Mouse (Mus musculus): ENCODE results near the gene Dhx35. TPM values are rescaled to one million over a fixed set of nuclear protein-coding genes. Genes with fewer than 3 reads are reported as not detected.

The Dhx35 gene
- 15.6 and 18.9 TPM in 2 replicates for polyA plus RNA-seq (2012; rRNA removed)

DNA sequence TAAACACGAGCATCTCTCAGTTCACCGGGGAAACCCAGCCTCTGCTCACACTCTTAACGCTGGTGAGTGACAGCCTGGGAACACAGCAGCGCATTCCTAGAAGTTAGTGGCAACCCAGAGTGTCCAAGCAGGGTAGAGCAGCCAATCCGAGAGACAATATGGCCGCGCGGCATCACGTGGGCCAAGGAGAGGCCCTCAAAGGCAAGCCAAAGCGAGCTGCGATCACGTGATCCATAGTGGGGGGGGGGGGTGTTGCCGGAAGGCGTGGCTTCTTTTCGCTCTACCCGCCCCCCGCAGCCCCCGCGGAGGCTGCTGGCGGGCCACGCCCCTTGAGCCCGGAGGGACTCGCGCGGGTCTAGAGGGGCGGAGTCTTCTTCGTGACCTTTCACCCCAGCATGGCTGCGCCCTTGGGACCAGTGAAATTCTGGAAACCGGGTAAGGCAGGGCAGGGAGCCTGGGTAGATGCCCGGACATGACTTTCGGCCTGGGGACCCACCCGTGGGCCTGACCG lies at the start of gene Dhx35:
Gene Dhx35 (plus strand): TSS at position 314 of the 511 bp plus-strand sequence.
- WGBS = under 1% methylated on average over 33 of the region's 33 CpGs
- peak; percentile 95 for DNase-seq (ENCODE audit: low read depth, low spot score)

DNA sequence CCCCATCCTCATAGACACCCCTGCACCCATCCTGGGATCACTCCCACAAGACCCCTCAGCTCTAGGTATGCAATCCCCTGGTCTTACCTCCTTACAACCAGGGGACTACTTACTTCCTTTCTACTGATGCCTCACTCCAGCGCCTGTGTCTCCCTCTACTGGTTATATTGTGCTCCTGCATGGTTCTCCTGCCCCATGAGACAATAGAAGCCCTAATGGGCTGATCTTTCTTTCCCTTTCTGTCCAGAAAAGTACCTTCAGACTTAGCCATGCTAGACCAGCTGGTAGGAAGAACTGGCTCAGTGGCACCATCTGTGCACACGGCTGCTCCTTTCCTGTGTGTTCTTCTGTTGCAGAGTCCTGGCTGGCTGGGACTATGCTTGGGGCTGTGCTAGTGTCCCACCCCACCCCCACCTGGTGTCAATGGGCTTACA lies 49.5 kb upstream of the Dhx35 start:
- no peak for DNase-seq (ENCODE audit: low read depth, low spot score)
- 14% methylated on average over 2 of the region's 2 CpGs for WGBS

DNA sequence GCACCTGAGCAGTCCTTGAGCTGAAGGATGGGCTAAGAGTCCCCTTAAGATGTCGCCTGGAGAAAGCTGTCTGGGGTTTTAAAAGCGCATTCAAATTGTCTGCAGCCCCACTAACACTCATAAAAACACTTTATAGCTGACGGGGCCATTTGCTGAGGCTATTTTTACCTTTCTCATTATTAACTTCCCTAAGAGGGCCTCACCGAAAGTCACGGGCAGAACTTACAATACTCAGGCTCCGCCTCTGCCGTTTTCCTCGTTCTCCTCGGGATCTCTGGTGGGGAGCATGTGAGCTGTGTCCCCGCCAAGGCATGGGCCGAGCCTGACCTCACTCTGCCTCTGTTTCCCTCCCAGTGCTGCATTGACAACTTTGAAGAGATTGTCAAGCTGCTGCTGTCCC lies 48.4 kb upstream of the Dhx35 start:
- WGBS = 32% methylated on average over 11 of the region's 11 CpGs

DNA sequence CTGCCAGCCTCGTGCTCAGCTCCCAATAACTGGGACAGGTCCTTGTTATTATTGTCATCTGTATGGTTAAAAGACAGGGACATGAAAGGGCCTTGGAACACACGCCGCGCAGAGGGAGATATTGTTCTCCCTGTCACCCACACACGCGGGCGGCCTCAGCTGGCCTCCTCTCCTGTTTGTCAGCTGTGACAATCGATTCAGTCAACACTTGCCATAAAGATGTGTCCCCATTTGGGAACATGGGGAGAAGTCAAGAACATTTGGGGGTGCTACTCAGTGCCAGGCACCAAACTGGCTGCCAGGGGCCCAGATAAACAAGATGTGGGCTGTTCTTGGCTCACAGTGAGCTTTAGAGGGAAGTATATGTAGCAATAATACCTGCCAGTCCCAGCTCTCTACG lies 45.2 kb upstream of the Dhx35 start:
- 90% methylated on average over 9 of the region's 9 CpGs for WGBS
- no peak for DNase-seq (ENCODE audit: low read depth, low spot score)

More for the DNA sequence above, 48.4 kb upstream of the Dhx35 start:
- DNase-seq (ENCODE audit: low read depth, low spot score) = no peak

DNA sequence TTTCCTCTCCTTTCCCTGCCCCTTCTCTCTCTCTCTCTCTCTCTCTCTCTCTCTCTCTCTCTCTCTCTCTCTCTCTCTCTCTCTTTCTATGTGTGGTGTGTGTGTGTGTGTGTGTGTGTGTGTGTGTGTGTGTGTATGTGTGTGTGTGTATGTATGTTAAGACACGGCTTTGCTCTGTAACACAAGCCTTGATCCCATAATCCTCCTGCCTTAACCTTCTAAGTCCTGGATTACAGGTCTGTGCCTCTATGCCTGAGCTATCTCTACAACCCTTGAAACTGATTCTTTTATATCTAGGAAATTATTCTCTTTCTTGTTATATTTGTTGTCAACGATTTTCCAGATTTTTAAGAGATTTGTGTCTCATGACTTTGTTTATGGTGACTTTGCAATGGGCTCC lies 34.4 kb upstream of the Dhx35 start:
- WGBS = 71% methylated on average over 2 of the region's 2 CpGs
- DNase-seq (ENCODE audit: low read depth, low spot score) = no peak

DNA sequence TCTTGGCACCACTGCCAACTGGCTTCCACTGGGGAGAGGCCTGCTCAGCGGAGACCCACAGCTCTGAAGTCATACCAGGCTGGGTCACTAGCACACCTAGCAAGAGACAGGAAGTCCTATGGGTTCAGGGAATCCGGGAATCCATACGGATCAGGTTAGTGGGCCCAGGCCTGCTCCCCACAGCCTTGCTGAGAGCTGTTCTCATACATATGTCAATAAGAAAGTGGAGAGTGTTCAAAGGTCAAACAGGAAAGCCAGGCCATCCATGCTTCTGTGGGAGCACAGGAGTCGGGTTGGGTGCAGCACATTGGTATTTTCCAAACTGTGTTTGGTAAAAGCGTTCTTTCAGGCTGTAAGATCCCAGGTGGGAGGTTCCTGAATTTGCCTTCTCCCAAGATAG lies 32.3 kb upstream of the Dhx35 start:
- DNase-seq (ENCODE audit: low read depth, low spot score) = no peak
- 42% methylated on average over 5 of the region's 5 CpGs for WGBS

DNA sequence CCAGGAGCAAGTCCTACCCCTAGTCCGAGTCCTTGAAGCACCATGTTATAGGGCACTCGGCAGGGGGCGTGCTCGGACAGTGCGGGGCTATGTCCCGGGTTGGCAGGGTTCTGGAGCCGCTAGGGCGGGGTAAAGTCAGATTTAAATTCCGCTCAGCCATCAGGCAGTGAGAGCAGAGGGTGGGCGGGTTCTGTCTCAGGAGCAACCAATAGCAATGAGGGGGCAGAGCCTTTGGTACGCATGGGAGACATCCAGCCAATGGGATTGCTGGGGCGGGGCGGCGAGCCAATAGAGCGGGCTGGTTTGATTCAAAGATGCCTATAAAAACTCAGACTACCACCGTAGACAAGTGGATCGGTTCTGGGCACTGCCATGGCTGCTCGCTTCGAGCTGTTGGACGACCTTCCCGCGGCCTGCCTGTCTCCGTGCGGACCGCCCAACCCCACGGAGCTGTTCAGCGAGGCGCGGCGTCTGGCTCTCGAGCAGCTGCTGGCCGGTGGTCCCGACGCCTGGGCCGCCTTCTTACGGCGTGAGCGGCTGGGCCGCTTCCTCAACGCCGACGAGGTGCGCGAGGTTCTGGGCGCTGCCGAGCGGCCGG lies 26.8 kb upstream of the Dhx35 start, which contains the start of gene Fam83d:
Gene Fam83d (plus strand): TSS at position 352 of the 598 bp plus-strand sequence.
- peak; percentile 89 for DNase-seq (ENCODE audit: low read depth, low spot score)
- WGBS = under 1% methylated on average over 48 of the region's 48 CpGs

DNA sequence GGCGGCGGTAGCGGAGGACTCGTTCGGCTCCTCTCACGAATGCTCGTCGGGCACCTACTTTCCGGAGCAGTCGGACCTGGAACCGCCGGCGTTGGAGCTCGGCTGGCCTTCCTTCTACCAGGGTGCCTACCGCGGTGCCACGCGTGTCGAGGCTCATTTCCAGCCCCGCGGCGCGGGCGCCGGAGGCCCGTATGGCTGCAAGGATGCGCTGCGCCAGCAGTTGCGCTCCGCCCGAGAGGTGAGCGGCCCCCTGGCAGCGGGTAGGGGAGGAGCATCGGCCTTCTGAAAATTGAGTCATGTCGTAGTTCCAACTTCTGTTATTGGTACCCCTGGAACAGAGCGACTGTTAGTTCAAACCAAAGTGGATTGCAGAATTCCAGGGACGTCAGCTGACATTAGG lies 26.3 kb upstream of the Dhx35 start:
- DNase-seq (ENCODE audit: low read depth, low spot score) = no peak
- under 1% methylated on average over 37 of the region's 37 CpGs for WGBS

DNA sequence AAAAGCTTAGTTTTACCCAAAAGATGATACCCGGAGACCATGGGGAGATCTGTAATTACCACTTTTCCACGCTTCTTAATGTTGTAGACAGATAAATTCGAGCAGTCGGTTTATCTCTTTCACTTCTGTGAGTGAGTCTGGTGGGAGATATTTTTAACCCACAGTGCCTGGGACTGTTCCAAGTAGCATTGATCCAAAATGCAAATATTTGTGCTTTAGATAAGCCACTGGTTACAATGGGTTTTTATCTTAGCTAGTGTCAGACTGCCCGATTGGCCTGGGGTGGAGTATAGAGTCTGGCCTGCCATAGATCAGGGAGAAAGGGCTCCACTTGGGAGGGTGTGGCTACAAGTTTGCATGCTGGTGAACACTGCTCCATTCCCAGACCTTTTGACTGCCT lies 25.8 kb upstream of the Dhx35 start:
- no peak for DNase-seq (ENCODE audit: low read depth, low spot score)

DNA sequence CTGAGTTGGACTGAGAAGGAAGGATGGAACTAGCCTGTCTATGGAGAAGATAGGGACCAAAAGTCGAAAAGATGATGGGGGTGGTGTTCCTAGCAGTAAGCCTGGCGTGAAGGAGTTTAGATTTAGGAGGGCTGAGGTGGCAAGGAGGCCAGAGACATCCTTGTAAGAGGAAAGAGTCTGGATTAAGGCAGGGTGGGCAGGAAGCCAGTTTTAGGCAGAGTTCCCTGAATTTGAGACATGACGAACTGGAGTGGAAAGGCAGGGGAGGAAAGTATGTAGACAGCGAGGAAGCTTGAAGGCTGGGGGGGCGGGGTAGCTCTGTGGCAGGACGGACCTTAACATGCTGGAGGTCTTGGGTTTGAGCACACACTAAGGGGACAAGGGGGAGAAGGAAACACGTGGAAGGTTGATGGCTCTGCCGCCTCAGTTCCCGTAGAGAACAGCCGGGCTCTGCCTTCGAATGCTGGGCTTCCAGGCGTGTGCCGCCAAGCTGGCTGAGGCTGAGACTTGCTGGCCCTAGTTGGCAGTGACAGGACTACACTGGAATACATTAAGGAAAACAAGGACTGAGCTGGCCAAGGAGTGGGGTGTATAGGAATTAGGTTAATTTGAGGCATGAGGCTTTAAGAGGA lies 24.4 kb upstream of the Dhx35 start:
- no peak for DNase-seq (ENCODE audit: low read depth, low spot score)
- 36% methylated on average over 13 of the region's 13 CpGs for WGBS

More for the DNA sequence above, 25.8 kb upstream of the Dhx35 start:
- 1% methylated on average over 5 of the region's 5 CpGs for WGBS

DNA sequence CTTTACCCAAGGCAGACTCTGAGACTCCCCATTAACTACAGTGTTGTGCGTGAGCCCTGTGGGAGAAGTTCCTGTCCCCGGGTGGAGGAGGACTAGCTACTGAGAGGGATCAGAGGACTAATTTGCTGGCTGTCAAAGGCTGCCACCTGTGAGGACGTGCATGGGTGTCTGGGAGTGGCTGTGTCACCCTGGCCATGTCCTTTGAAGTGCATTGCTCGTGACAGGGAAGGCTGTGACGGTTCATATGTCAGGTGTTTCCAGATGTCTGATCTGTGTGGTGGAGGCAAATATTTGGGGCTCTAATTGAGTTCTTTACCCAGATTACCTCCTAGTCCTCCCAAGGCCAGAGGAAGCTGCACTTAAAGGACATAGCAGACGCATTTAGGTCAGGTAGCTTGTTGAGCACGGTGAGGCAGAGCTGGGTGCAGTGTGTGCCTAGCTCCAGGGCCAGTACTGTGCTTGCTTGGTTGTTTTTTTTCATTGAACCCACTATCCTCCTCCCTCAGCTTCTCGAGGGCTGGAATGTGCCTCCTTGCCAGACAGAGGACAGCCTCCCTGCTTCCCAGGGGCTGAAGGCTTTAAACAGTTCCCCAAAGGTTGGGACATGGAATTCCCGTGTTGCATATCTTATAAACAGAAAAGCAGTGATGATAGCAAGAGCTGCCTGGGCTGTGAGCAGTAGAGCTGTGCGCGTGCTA lies 23.4 kb upstream of the Dhx35 start:
- 57% methylated on average over 11 of the region's 11 CpGs for WGBS
- no peak for DNase-seq (ENCODE audit: low read depth, low spot score)

DNA sequence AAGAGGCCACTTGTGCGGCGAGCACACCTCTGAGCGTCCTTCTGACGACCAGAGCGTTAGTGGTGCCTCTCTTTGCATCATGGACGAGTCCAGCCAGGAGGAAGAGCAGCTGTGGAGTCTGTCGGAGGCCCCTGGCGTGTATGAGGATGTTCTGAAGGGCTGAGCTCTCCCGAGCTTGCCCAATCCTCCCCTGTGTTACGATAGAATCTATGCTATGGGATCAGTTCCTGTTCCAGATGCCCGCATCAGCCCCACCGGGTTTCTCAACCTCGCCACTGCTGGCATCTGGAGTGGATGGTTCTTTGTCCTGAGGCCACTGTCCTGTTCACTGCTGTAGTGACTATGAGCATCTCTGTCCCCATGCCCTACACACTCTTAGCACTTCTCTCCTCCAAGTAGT lies 21.8 kb upstream of the Dhx35 start:
- 86% methylated on average over 13 of the region's 13 CpGs for WGBS

DNA sequence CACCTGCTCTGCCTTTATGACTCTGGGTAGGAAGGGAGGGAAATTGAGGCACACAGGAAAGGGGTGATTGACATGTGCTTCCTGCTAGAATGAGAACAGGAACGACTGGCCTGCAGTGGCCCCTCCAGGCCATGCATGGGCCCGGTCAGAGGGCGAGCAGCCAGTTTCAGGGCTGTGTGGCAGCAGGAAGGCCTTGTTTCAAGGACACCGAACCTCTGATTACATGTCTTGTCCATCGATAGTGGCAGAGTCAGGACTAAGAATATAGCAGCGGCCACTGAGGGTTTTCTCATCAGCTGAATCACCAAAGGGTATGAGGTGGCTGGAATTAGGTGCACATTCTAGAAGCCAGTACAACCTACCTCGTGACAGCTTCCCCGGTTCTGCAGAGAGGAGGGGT lies 19.7 kb upstream of the Dhx35 start:
- 67% methylated on average over 8 of the region's 8 CpGs for WGBS
- DNase-seq (ENCODE audit: low read depth, low spot score) = no peak

More for the DNA sequence above, 21.8 kb upstream of the Dhx35 start:
- DNase-seq (ENCODE audit: low read depth, low spot score) = no peak

DNA sequence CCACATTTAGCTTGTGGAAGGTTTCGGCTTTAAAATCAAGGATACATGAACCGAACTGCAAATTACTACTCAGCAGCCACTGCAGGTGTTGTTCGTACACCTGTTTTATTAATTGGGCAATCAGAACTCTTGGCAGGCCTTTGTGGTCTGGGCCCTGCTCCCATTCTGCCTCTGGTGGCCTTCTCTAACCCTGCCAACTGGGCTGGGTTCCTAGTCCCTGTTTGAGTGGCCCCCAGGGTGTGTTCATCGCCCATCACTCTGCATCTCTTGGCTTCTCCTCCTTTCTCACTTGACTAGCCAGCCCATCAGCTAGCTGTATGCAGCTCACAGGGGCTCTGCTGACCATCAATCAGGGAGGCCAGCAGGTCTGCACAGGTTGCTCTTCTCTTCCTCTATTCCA lies 17.9 kb upstream of the Dhx35 start:
- no peak for DNase-seq (ENCODE audit: low read depth, low spot score)
- 38% methylated on average over 4 of the region's 4 CpGs for WGBS

DNA sequence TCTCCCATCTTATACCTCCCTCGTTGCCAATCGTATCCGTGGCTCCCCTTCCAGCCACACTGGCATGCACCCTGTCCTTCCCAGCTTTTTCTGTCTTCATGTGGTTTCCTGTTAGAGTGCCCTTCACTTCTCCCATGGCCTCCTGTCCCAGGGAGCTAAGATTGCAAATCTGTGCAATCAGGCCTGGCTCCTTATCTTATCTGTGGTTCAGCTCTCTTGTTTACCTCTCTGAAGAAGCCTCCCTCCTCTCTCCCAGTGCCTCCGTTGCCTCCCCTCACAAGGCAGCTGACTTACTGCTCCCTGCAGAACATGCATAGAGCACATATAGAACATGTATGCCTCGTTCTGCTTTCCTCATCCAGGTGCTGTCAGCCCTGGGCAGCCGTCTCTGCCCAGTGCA lies 17.1 kb upstream of the Dhx35 start:
- 33% methylated on average over 6 of the region's 6 CpGs for WGBS
- no peak for DNase-seq (ENCODE audit: low read depth, low spot score)

DNA sequence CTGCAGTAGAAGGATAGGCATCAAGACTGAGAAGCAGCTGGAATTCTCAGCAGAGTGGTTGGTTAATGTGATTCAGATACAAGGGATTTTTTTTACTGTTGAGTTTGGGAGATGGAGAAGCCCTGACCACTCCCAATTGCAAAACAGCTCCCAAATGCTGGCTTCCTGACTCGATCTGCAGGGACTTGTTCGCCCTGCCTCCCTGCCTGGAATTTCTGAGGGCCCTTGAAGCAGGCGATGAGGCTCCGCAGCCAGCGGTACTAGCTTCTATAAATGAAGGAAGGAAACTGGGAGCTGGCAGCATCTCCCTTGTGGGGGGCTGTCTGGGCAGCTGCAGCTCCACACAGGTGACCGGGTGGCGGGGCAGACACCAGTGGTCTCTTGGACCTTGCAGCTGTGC lies 16.3 kb upstream of the Dhx35 start:
- 68% methylated on average over 7 of the region's 7 CpGs for WGBS
- DNase-seq (ENCODE audit: low read depth, low spot score) = no peak

DNA sequence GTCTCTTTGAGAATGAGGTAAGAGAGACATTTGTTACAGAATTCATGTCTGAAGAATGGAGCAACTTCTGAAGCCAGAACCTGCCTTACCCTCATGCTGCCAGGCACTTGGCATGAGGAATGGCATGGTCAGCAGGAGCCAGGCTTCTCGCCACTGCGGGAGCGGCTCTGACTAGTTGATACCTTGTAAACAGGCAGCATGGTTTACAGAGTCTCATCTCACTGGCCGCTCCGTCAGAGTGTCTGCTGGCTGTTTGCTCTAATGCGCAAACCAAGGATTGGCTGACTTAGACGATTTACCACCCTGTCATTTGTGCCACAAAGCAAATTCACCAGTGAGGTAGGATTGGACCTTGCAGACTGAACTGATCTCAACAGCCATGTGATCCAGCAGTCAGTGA lies 13.5 kb upstream of the Dhx35 start:
- no peak for DNase-seq (ENCODE audit: low read depth, low spot score)
- WGBS = 81% methylated on average over 7 of the region's 7 CpGs

DNA sequence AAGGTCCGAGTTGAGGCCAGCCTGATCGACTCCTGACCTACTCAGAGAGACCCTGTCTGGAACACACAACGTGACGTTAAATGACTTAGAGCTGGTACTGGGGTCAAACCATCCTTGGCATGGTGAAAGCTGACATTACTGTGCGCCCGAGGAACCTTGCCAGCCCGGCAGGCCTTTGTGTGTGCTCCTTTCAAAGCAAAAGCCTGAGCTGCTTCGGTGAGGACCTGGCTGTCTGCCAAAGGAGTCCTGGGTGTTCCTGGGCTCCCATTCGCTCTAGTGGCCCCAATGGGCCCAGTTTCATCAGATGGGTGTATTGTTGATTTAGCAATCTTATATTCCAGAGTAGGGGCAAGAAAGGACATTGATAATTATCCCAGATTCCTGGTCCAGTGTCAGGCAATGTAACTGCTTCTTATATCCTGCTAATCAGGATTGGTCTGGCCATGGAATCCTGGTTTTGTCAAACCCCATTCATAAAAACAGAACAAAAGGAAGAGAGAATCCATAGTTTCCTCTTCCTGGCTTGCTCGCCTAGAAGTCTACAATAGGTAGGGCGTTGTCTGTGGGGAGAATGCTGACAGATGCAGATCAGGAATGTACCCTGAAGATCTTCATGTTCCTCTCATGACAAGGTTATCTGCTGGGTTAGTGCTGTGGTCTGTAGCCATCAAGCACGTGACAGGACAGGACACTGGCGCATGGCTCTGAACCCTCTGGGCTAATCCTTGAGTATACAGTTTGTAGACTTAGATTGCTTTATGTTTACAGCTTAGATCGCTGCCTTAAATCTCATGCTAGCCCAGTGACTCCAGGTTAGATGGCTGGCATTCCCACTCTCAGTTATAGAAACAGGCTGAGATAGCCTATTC lies 7.4 kb upstream of the Dhx35 start:
- 75% methylated on average over 14 of the region's 14 CpGs for WGBS
- DNase-seq (ENCODE audit: low read depth, low spot score) = no peak

DNA sequence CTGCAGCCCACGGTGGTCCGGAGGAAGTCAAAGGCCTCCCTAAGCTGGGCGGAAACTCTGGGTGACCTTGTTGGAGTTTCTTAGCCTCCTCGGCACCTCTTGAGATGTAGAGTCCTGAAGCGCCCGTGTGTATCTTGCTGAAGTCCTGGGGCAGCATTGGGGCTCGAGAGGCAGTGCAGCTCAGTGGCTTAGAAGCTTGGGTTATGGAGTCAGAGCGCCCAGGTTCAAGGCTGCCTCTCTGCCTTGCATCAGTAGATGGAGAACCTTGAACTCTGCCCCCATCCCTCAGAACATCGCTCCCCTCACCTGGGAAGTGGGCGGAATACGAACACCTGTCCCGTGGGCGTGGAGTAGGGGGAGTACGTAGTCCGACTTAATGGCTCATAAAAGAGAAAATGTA lies 436 bp downstream of the Dhx35 start:
- DNase-seq (ENCODE audit: low read depth, low spot score) = peak; percentile 24
- WGBS = 4% methylated on average over 15 of the region's 15 CpGs

DNA sequence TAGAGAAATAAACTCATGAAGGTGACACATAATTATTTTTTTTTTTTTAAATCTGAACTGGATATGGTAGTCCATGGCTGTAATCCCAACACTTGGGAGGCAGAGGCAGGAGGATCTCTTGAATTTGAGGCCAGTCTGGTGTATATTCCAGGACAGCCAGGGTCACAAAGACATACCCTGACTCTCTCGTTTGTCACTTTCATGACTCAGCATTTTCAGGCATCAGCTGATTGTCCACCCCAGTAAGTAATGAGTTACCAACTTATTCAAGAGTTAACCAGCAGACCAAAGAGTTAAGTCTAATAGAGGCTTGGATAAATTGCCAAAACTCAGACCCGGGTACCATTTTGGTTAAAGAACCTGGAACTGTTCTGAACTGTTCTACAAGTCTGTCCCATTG lies 1.3 kb downstream of the Dhx35 start:
- DNase-seq (ENCODE audit: low read depth, low spot score) = no peak
- WGBS = 83% methylated on average over 2 of the region's 2 CpGs
